Mouse (Mus musculus) G1E (cell line): ENCODE data around the gene Rac2.
A peak's percentile ranks its signal among the peaks of the same experiment; 100 is the strongest.

Experiments
- CTCF ChIP-seq: IDR thresholded peaks from 2 replicates; pipeline ENCODE4 v1.5.1; 2012; ENCODE audit warnings: low read depth, low read length, inconsistent platforms, mixed read lengths
- GATA1 ChIP-seq: IDR thresholded peaks from 2 replicates; pipeline ENCODE4 v1.6.1; 2012; ENCODE audit warnings: borderline replicate concordance, low read length, inconsistent platforms, mixed read lengths
- POLR2AphosphoS5 ChIP-seq: IDR thresholded peaks from 2 replicates; pipeline ENCODE4 v1.6.1; 2012; ENCODE audit warnings: low read depth, low read length, inconsistent platforms; ENCODE audit not compliant: insufficient replicate concordance
- TAL1 ChIP-seq: conservative IDR thresholded peaks from 2 replicates; pipeline ENCODE4 v1.6.1; 2012; ENCODE audit warnings: low read depth, low read length, inconsistent platforms, mixed read lengths

GRCm38 (mm10) chr15:78587050-78587994 is 14.7 kb upstream of the Rac2 start:
- TF ChIP-seq CTCF (peak; percentile 85), GATA1 (no peak), TAL1 (no peak), POLR2AphosphoS5 (no peak)
